Mouse (Mus musculus): ENCODE data around the gene Wsb1.

DNA sequence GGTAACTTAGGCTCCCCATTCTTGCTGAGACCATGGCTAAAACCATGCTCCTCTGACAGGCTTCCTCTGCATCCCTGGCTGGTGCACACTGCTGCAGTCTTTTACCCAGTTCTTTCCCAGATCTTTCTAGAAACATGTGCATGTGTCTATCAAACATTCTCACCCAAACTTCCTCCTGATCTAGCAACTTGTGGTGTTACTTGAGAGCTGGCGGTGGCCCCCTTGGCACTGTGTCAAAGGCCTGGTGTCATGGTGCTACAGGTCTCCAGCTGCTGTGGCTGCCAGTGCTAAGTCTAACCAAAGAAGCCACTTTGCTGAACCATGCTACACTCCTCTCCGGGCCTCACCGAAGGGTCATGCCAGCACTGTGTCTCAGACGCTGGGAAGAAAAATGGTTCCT lies 55.9 kb downstream of the Wsb1 start:
- TF ChIP-seq POLR2A (IDR thresholded peaks at IDR 0.05; ENCODE audit: borderline replicate concordance, control insufficient read depth, low read depth, low read length) (no peak), CTCF (IDR thresholded peaks at IDR 0.05; ENCODE audit: control insufficient read depth, insufficient read depth, low read length) (no peak)

Measured in bone marrow, adult 2 months (tissue).